Mouse (Mus musculus) kidney, adult 2 months (tissue): ENCODE results near the gene Ttc30b.

Source experiments
- CTCF ChIP-seq: fragments of 200-500 bp; conservative IDR thresholded peaks from 2 replicates; pipeline ENCODE4 v1.5.1; 2011; ENCODE audit warnings: low read depth, mild to moderate bottlenecking, control low read depth, low read length, moderate library complexity, mixed read lengths; ENCODE audit not compliant: insufficient read depth, insufficient read length
- POLR2A ChIP-seq: fragments of 200-500 bp; IDR thresholded peaks from one replicate; pipeline ENCODE4 v1.6.1; 2011; ENCODE audit warnings: low read depth, low read length, control low read depth

GRCm38 (mm10) chr2:75964051-75964450 lies 25.7 kb upstream of the Ttc30b start:
- TF ChIP-seq CTCF (no peak), POLR2A (no peak)
